Mouse (Mus musculus) right cerebral cortex, adult 18-20 months (tissue): ENCODE measurements around the gene Nwd2.

ENCODE experiments used
- DNase-seq: peaks from one replicate; pipeline ENCODE4 v3.0.0; 2022; ENCODE audit warnings: mixed read lengths

The Nwd2 gene

GRCm38 (mm10) chr5:63831054-63831453 lies 182.2 kb downstream of the Nwd2 start:
- no peak for DNase-seq

GRCm38 (mm10) chr5:63833955-63834354 lies 185.1 kb downstream of the Nwd2 start:
- no peak for DNase-seq

GRCm38 (mm10) chr5:63834435-63834834 lies 185.5 kb downstream of the Nwd2 start:
- DNase-seq: no peak

- no peak for DNase-seq
Measured at GRCm38 (mm10) chr5:63837115-63837514, 188.2 kb downstream of the Nwd2 start.

- DNase-seq: no peak
Measured at GRCm38 (mm10) chr5:63837851-63838250, 188.9 kb downstream of the Nwd2 start.

GRCm38 (mm10) chr5:63839801-63840416 lies 191.0 kb downstream of the Nwd2 start:
- no peak for DNase-seq

- DNase-seq: no peak
Measured at GRCm38 (mm10) chr5:63847080-63847479, 198.2 kb downstream of the Nwd2 start.

GRCm38 (mm10) chr5:63847541-63848226 lies 198.8 kb downstream of the Nwd2 start:
- DNase-seq: no peak

GRCm38 (mm10) chr5:63858901-63859300 lies 210.0 kb downstream of the Nwd2 start:
- DNase-seq: no peak
